Mouse (Mus musculus): ENCODE results near the gene 4632433K11Rik. TPM values are rescaled to one million over a fixed set of nuclear protein-coding genes. Genes with fewer than 3 reads are reported as not detected.

Gene 4632433K11Rik
- total RNA-seq, 2 experiments from 2014 or later, result 0.57 TPM; not detected in 1

DNA sequence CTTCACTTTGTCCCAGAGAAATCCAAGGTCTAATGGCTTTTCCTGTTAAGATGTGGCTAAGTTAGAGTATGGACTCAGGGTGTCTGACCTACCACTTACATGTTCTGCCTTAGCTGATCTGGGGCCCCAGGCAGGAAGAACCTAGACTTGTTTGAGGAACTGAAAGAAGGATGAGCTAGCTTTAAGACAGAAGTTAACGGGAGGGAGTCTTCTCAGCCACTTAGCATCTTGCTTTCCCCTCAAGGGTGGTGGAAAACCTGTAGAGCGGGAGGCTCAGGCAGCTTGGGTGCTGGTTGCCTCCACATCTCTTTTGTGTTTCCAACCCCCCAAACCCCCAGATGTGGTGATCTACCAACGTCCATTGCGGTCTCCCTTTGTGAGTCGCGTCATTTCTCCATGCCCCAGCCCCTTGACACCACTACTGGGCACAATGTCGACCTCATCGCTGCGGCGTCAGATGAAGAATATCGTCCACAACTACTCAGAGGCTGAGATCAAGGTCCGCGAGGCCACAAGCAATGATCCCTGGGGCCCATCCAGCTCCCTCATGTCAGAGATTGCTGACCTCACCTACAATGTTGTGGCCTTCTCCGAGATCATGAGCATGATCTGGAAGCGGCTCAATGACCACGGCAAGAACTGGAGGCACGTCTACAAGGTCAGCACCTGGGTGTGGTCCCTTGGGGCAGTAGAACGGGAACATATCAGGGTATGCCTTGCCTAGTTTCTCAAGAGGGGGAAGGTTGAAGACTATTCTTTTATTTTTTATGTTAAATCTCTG, 49.6 kb downstream of the 4632433K11Rik start:
- ATAC-seq (replicated peaks; ENCODE audit: poor library complexity, severe bottlenecking), result peak; percentile 63

Other genes starting within 250 kb of the 4632433K11Rik start
- 3.2 and 6.2 TPM in 2 replicates for gene Tmem238, start 244.5 kb upstream of the 4632433K11Rik start, total RNA-seq (2014; fragmentation: Nextera tagmentation)
- gene Tmem238, start 244.5 kb upstream of the 4632433K11Rik start, total RNA-seq (2017), result 4.6 and 7.6 TPM in 2 replicates
- 1,827 and 2,944 TPM in 2 replicates for gene Rpl28, start 241.2 kb upstream of the 4632433K11Rik start, total RNA-seq (2014; fragmentation: Nextera tagmentation)
- 828 and 1,139 TPM in 2 replicates for gene Rpl28, start 241.2 kb upstream of the 4632433K11Rik start, total RNA-seq (2017)
- 236 and 240 TPM in 2 replicates for gene Ube2s, start 221.5 kb upstream of the 4632433K11Rik start, total RNA-seq (2014; fragmentation: Nextera tagmentation)
- 230 and 245 TPM in 2 replicates for gene Ube2s, start 221.5 kb upstream of the 4632433K11Rik start, total RNA-seq (2017)
- gene Shisa7, start 189.4 kb upstream of the 4632433K11Rik start, total RNA-seq (2014; fragmentation: Nextera tagmentation), result not detected in 2 replicates
- gene Shisa7, start 189.4 kb upstream of the 4632433K11Rik start, total RNA-seq (2017), result not detected in 2 replicates
- 11.8 and 13.2 TPM in 2 replicates for gene Isoc2b, start 163.9 kb upstream of the 4632433K11Rik start, total RNA-seq (2014; fragmentation: Nextera tagmentation)
- 43.0 and 72.6 TPM in 2 replicates for gene Isoc2b, start 163.9 kb upstream of the 4632433K11Rik start, total RNA-seq (2017)
- gene Isoc2a, start 157.0 kb upstream of the 4632433K11Rik start, total RNA-seq (2014; fragmentation: Nextera tagmentation), result 5.3 and 7.9 TPM in 2 replicates
- 7.9 and 10.7 TPM in 2 replicates for gene Isoc2a, start 157.0 kb upstream of the 4632433K11Rik start, total RNA-seq (2017)
- not detected in 2 replicates for gene Gm36210, start 127.6 kb upstream of the 4632433K11Rik start, total RNA-seq (2014; fragmentation: Nextera tagmentation)
- gene Gm36210, start 127.6 kb upstream of the 4632433K11Rik start, total RNA-seq (2017), result not detected in 2 replicates
- 4.6 and 7.7 TPM in 2 replicates for gene Zfp628, start 118.9 kb upstream of the 4632433K11Rik start, total RNA-seq (2014; fragmentation: Nextera tagmentation)
- 1.0 and 1.2 TPM in 2 replicates for gene Zfp628, start 118.9 kb upstream of the 4632433K11Rik start, total RNA-seq (2017)
- gene Nat14, start 112.1 kb upstream of the 4632433K11Rik start, total RNA-seq (2014; fragmentation: Nextera tagmentation), result 1.4 TPM in 1 of 2 replicates, not detected in the other
- gene Nat14, start 112.1 kb upstream of the 4632433K11Rik start, total RNA-seq (2017), result not detected in 2 replicates
- gene Ssc5d, start 108.3 kb upstream of the 4632433K11Rik start, total RNA-seq (2014; fragmentation: Nextera tagmentation), result not detected in 2 replicates
- 0.05 TPM in 1 of 2 replicates, not detected in the other for gene Ssc5d, start 108.3 kb upstream of the 4632433K11Rik start, total RNA-seq (2017)
- not detected in 2 replicates for gene Sbk2, start 69.7 kb upstream of the 4632433K11Rik start, total RNA-seq (2014; fragmentation: Nextera tagmentation)
- not detected in 2 replicates for gene Sbk2, start 69.7 kb upstream of the 4632433K11Rik start, total RNA-seq (2017)
- gene Sbk3, start 63.0 kb upstream of the 4632433K11Rik start, total RNA-seq (2014; fragmentation: Nextera tagmentation), result not detected in 2 replicates
- not detected in 2 replicates for gene Sbk3, start 63.0 kb upstream of the 4632433K11Rik start, total RNA-seq (2017)
- 10.0 and 14.1 TPM in 2 replicates for gene Zfp579, start 38.0 kb upstream of the 4632433K11Rik start, total RNA-seq (2014; fragmentation: Nextera tagmentation)
- 2.3 and 11.2 TPM in 2 replicates for gene Zfp579, start 38.0 kb upstream of the 4632433K11Rik start, total RNA-seq (2017)
- 23.3 and 30.7 TPM in 2 replicates for gene Zfp524, start 19.7 kb upstream of the 4632433K11Rik start, total RNA-seq (2014; fragmentation: Nextera tagmentation)
- 8.5 and 9.3 TPM in 2 replicates for gene Zfp524, start 19.7 kb upstream of the 4632433K11Rik start, total RNA-seq (2017)
- 27.4 and 33.9 TPM in 2 replicates for gene Fiz1, start 19.4 kb upstream of the 4632433K11Rik start, total RNA-seq (2014; fragmentation: Nextera tagmentation)
- 15.6 and 23.4 TPM in 2 replicates for gene Fiz1, start 19.4 kb upstream of the 4632433K11Rik start, total RNA-seq (2017)
- not detected in 2 replicates for gene Gm44973, start 18.6 kb upstream of the 4632433K11Rik start, total RNA-seq (2014; fragmentation: Nextera tagmentation)
- gene Gm44973, start 18.6 kb upstream of the 4632433K11Rik start, total RNA-seq (2017), result 7.5 TPM in 1 of 2 replicates, not detected in the other
- 15.2 and 18.2 TPM in 2 replicates for gene Zfp865, start 13.7 kb upstream of the 4632433K11Rik start, total RNA-seq (2014; fragmentation: Nextera tagmentation)
- gene Zfp865, start 13.7 kb upstream of the 4632433K11Rik start, total RNA-seq (2017), result 8.4 and 11.2 TPM in 2 replicates
- 1.8 TPM in 1 of 2 replicates, not detected in the other for gene Ccdc106, start 13.6 kb upstream of the 4632433K11Rik start, total RNA-seq (2014; fragmentation: Nextera tagmentation)
- not detected in 2 replicates for gene Ccdc106, start 13.6 kb upstream of the 4632433K11Rik start, total RNA-seq (2017)
- gene Zfp784, start 4.3 kb downstream of the 4632433K11Rik start, total RNA-seq (2014; fragmentation: Nextera tagmentation), result 0.28 and 0.54 TPM in 2 replicates
- 0.98 and 1.1 TPM in 2 replicates for gene Zfp784, start 4.3 kb downstream of the 4632433K11Rik start, total RNA-seq (2017)
- gene Zfp580, start 17.4 kb downstream of the 4632433K11Rik start, total RNA-seq (2014; fragmentation: Nextera tagmentation), result 1.3 and 7.3 TPM in 2 replicates
- gene Zfp580, start 17.4 kb downstream of the 4632433K11Rik start, total RNA-seq (2017), result 1.2 and 1.3 TPM in 2 replicates
- 204 and 227 TPM in 2 replicates for gene U2af2, start 28.0 kb downstream of the 4632433K11Rik start, total RNA-seq (2014; fragmentation: Nextera tagmentation)
- gene U2af2, start 28.0 kb downstream of the 4632433K11Rik start, total RNA-seq (2017), result 253 and 265 TPM in 2 replicates
- gene Epn1, start 46.1 kb downstream of the 4632433K11Rik start, total RNA-seq (2014; fragmentation: Nextera tagmentation), result 56.6 and 57.4 TPM in 2 replicates
- 34.4 and 62.6 TPM in 2 replicates for gene Epn1, start 46.1 kb downstream of the 4632433K11Rik start, total RNA-seq (2017)
- gene Rfpl4, start 82.8 kb downstream of the 4632433K11Rik start, total RNA-seq (2014; fragmentation: Nextera tagmentation), result not detected in 2 replicates
- gene Rfpl4, start 82.8 kb downstream of the 4632433K11Rik start, total RNA-seq (2017), result not detected in 2 replicates
- gene Rasl2-9, start 91.8 kb downstream of the 4632433K11Rik start, total RNA-seq (2014; fragmentation: Nextera tagmentation), result 2.0 TPM in 1 of 2 replicates, not detected in the other
- not detected in 2 replicates for gene Rasl2-9, start 91.8 kb downstream of the 4632433K11Rik start, total RNA-seq (2017)
- gene Vmn1r55, start 115.6 kb downstream of the 4632433K11Rik start, total RNA-seq (2014; fragmentation: Nextera tagmentation), result not detected in 2 replicates
- gene Vmn1r55, start 115.6 kb downstream of the 4632433K11Rik start, total RNA-seq (2017), result not detected in 2 replicates
- gene Vmn1r56, start 162.6 kb downstream of the 4632433K11Rik start, total RNA-seq (2014; fragmentation: Nextera tagmentation), result not detected in 2 replicates
- not detected in 2 replicates for gene Vmn1r56, start 162.6 kb downstream of the 4632433K11Rik start, total RNA-seq (2017)
- not detected in 2 replicates for gene Vmn1r57, start 184.4 kb downstream of the 4632433K11Rik start, total RNA-seq (2014; fragmentation: Nextera tagmentation)
- not detected in 2 replicates for gene Vmn1r57, start 184.4 kb downstream of the 4632433K11Rik start, total RNA-seq (2017)